Mouse (Mus musculus): ENCODE measurements around the gene Dot1l.

DNA sequence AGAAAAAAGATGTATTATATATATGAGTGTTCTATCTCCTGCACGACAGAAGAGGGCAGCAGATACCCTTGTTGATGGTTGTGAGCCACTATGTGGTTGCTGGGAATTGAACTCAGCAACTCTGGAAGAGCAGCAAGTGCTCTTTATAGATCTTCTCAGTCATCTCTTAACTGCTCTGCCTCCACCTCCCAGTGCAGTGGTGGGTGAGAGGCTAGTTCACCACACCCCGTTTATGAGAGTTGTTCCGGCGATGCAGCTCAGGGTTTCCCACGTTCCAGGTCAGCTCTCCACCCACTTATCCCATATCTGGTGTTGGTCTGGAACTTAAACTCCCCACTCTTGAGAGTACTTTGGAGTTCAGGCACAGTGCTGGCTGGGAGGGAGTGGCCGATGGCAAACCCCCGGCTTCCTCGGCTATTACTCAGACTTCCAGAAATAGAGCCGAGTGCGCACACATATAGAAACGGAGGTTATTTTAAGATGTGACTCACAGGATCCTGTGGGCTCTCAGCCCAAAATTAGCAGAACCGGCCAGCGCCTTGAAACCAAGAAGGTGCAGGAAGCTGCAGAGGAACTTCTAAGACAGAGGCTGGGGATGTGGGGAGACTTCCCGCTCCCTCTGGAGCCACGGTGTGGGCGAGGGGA, 3.7 kb upstream of the Dot1l start:
- no peak for TF ChIP-seq GATA1 (IDR thresholded peaks at IDR 0.05; ENCODE audit: low read length)
- no peak for TF ChIP-seq TAL1 (IDR thresholded peaks at IDR 0.05; ENCODE audit: low read length)
